ENCODE assay signal across 20 mouse cellular contexts in genomic region chr9:13522061-13522820, GRCm38 (mm10).
DNase-seq lines count a peak whose midpoint lies in the region; ATAC-seq lines count a peak whose summit lies in the region.
"Had no signal": no experiment of that assay in that cellular context is flagged by ENCODE, and none has a peak within 500 bp of the region (broad histone marks: within the 10 kb centered on the region; RNA-seq: fewer than 3 reads in every experiment).

No protein-coding gene starts in this region.

- WGBS in heart, embryonic 13.5 days: 64% methylated on average over 9 of the region's 9 CpGs
- 50% methylated on average over 9 of the region's 9 CpGs for WGBS in midbrain, embryonic 12.5 days
- WGBS in midbrain, embryonic 11.5 days: 64% methylated on average over 9 of the region's 9 CpGs
- 54% methylated on average over 9 of the region's 9 CpGs for WGBS in embryonic facial prominence, embryonic 15.5 days

- H3K36me3 ChIP-seq in heart, embryonic 13.5 days: peaks cover 7% of the 10 kb centered on the region; the same call in 1 of the 2 replicates
- H3K36me3 ChIP-seq in midbrain, embryonic 12.5 days: no peaks in the 10 kb centered on the region
- H3K36me3 ChIP-seq in midbrain, embryonic 11.5 days (ENCODE audit: control insufficient read depth, insufficient read depth, low read length): no peaks in the 10 kb centered on the region
- H3K36me3 ChIP-seq in embryonic facial prominence, embryonic 15.5 days: no peaks in the 10 kb centered on the region
- H3K36me3 ChIP-seq: hindbrain, embryonic 12.5 days; lung, embryonic 15.5 days; midbrain, embryonic 13.5 days had no signal

- H3K27ac ChIP-seq in heart, embryonic 13.5 days (replicated peaks): 0 out of 2 replicates have a peak overlapping the region, but pooled peaks have one; percentile 44
- no peak overlapping the region for H3K27ac ChIP-seq in midbrain, embryonic 12.5 days (replicated peaks)
- H3K27ac ChIP-seq in midbrain, embryonic 11.5 days (ENCODE audit: low read depth, low read length): no peak overlapping the region
- H3K27ac ChIP-seq in embryonic facial prominence, embryonic 15.5 days (replicated peaks): 0 out of 2 replicates have a peak overlapping the region, but pooled peaks have one; percentile 55
- H3K27ac ChIP-seq: hindbrain, embryonic 12.5 days; liver, embryonic 14.5 days; lung, embryonic 15.5 days; midbrain, embryonic 13.5 days had no signal

- ATAC-seq in heart, embryonic 13.5 days (ENCODE audit: extremely low read depth, insufficient number of reproducible peaks, low FRiP score, low TSS enrichment): no peak
- ATAC-seq in midbrain, embryonic 12.5 days (ENCODE audit: low FRiP score, low read depth): 0 out of 2 replicates have a peak, but pooled peaks have one; percentile 30
- no peak for ATAC-seq in midbrain, embryonic 11.5 days (ENCODE audit: low FRiP score)
- no peak for ATAC-seq in embryonic facial prominence, embryonic 15.5 days (ENCODE audit: insufficient number of reproducible peaks, low FRiP score, low TSS enrichment, low read depth)
- ATAC-seq: activated CD4-positive, CD25-positive, alpha-beta regulatory T cell, adult 4 months; inflammation-experienced regulatory T-cells, adult 6 months; midbrain, embryonic 13.5 days had no signal

- H3K9me3 ChIP-seq in heart, embryonic 13.5 days: no peaks in the 10 kb centered on the region
- no peaks in the 10 kb centered on the region for H3K9me3 ChIP-seq in midbrain, embryonic 12.5 days
- no peaks in the 10 kb centered on the region for H3K9me3 ChIP-seq in midbrain, embryonic 11.5 days (ENCODE audit: control insufficient read depth, low read length)
- H3K9me3 ChIP-seq in embryonic facial prominence, embryonic 15.5 days (replicated peaks): no peaks in the 10 kb centered on the region
- H3K9me3 ChIP-seq: hindbrain, embryonic 12.5 days; lung, embryonic 15.5 days; midbrain, embryonic 13.5 days had no signal

- no peak overlapping the region for H3K4me2 ChIP-seq in heart, embryonic 13.5 days
- no peak overlapping the region for H3K4me2 ChIP-seq in midbrain, embryonic 12.5 days (replicated peaks)
- H3K4me2 ChIP-seq in midbrain, embryonic 11.5 days: no peak overlapping the region
- no peak overlapping the region for H3K4me2 ChIP-seq in embryonic facial prominence, embryonic 15.5 days (replicated peaks)
- H3K4me2 ChIP-seq: hindbrain, embryonic 12.5 days; lung, embryonic 15.5 days; midbrain, embryonic 13.5 days had no signal

- peaks cover 38% of the 10 kb centered on the region for H3K4me1 ChIP-seq in heart, embryonic 13.5 days
- peaks cover 26% of the 10 kb centered on the region for H3K4me1 ChIP-seq in midbrain, embryonic 12.5 days
- H3K4me1 ChIP-seq in midbrain, embryonic 11.5 days (ENCODE audit: control insufficient read depth, insufficient read depth, low read length): peaks cover 7% of the 10 kb centered on the region; the same call in 1 of the 2 replicates
- H3K4me1 ChIP-seq in embryonic facial prominence, embryonic 15.5 days: peaks cover 32% of the 10 kb centered on the region

- no peak overlapping the region for H3K4me3 ChIP-seq in heart, embryonic 13.5 days
- H3K4me3 ChIP-seq in midbrain, embryonic 12.5 days: no peak overlapping the region
- H3K4me3 ChIP-seq in midbrain, embryonic 11.5 days (ENCODE audit: low read depth, low read length): no peak overlapping the region
- H3K4me3 ChIP-seq in embryonic facial prominence, embryonic 15.5 days (replicated peaks): no peak overlapping the region
- H3K4me3 ChIP-seq: hindbrain, embryonic 12.5 days; lung, embryonic 15.5 days; midbrain, embryonic 13.5 days; myocyte had no signal

- intact Hi-C loops in left cerebral cortex, postnatal 14 days (cut with DNase I): no loop called here

- no peak for DNase-seq in heart, adult 18-20 months
- DNase-seq in midbrain, embryonic 11.5 days (ENCODE audit: low spot score, missing footprints): no peak
- peak; percentile 71 for DNase-seq in ZHBTc4 (ENCODE audit: low read depth, low spot score)
- DNase-seq in left cerebral cortex, postnatal 14 days (ENCODE audit: low spot score in 2 of 2): no peak
- DNase-seq: adrenal gland, postnatal 14 days; cerebellum, adult 11 months; cerebellum, postnatal 10 days; heart, postnatal 10 days; right cerebral cortex, postnatal 14 days; thymus, postnatal 25 days had no signal

- H3K27me3 ChIP-seq in heart, embryonic 13.5 days (replicated peaks): no peaks in the 10 kb centered on the region
- no peaks in the 10 kb centered on the region for H3K27me3 ChIP-seq in midbrain, embryonic 12.5 days
- no peaks in the 10 kb centered on the region for H3K27me3 ChIP-seq in midbrain, embryonic 11.5 days (ENCODE audit: control insufficient read depth, insufficient read depth, low read length)
- no peaks in the 10 kb centered on the region for H3K27me3 ChIP-seq in embryonic facial prominence, embryonic 15.5 days
- H3K27me3 ChIP-seq: hindbrain, embryonic 12.5 days; lung, embryonic 15.5 days; midbrain, embryonic 13.5 days had no signal

- no peak overlapping the region for H3K9ac ChIP-seq in heart, embryonic 13.5 days
- H3K9ac ChIP-seq in midbrain, embryonic 12.5 days (replicated peaks): no peak overlapping the region
- H3K9ac ChIP-seq in midbrain, embryonic 11.5 days (ENCODE audit: low read length): no peak overlapping the region
- no peak overlapping the region for H3K9ac ChIP-seq in embryonic facial prominence, embryonic 15.5 days
- H3K9ac ChIP-seq: hindbrain, embryonic 12.5 days; liver, embryonic 14.5 days; lung, embryonic 15.5 days; midbrain, embryonic 13.5 days had no signal

Comparison
In these comparisons a context has a peak if more than half of its experiments do, and no peak if none do; other contexts are left out.
1. H3K27ac ChIP-seq: peak in heart, embryonic 13.5 days (single experiment) and embryonic facial prominence, embryonic 15.5 days (single experiment); none in midbrain, embryonic 12.5 days (single experiment) and midbrain, embryonic 11.5 days (single experiment).